Mouse (Mus musculus) cerebellum, adult 2 months (tissue): ENCODE results near the gene Cygb.

Experiments used
- CTCF ChIP-seq: fragments of 200-500 bp; IDR thresholded peaks from 2 replicates; pipeline ENCODE4 v1.5.1; 2011; ENCODE audit warnings: low read depth, mild to moderate bottlenecking, control low read depth, low read length, moderate library complexity, borderline replicate concordance; ENCODE audit not compliant: insufficient read depth
- POLR2A ChIP-seq: fragments of 200-500 bp; IDR thresholded peaks from 2 replicates; pipeline ENCODE4 v1.6.1; 2011; ENCODE audit warnings: low read length, control low read depth, borderline replicate concordance; ENCODE audit not compliant: insufficient read depth

GRCm38 (mm10) chr11:116669316-116669715 is 15.2 kb upstream of the Cygb start:
- TF ChIP-seq CTCF (no peak), POLR2A (no peak)
